Mouse (Mus musculus) frontal cortex, postnatal 10 days (tissue): ENCODE measurements around the gene Tmcc1.

Source experiments
- DNase-seq, 2 experiments: peaks; one replicate each; pipeline ENCODE4 v3.0.0; 2022; ENCODE audit warnings: low spot score in 2 of 2, mixed read lengths in 1 of 2

Gene Tmcc1

DNA sequence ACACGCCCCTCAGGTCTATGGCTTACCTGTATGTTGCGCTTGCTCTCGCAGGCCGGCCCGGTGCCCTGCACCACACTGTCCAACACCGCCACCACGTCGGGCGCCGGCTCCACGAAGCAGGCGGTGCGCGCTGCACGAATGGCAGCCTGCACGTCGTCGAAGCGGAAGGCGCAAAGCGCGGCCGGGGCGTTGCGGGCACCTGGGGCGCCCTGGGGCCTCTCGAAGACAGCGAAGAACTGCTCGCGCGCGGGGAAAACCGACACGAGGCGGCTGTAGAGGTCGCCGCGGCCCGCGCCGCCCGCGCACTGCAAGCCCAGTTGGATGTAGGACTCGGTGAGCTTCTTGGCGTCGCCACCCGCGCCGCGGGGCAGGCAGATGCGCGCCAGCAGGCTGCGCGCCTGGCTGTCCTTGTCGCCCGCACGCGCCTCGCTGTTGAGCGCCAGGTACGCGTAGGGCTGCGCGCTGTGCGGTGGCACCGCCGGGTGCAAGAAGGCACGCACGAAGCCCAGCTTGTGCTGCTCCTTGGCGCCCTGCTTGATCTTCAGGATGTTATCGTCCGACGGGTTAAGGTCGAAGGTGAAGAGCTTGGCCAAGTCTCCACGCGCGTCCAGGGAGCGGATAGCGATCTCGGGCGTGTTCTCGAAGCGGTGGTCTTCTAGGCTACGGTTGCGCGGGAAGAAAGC lies 199.7 kb downstream of the Tmcc1 start:
- no peak for DNase-seq

DNA sequence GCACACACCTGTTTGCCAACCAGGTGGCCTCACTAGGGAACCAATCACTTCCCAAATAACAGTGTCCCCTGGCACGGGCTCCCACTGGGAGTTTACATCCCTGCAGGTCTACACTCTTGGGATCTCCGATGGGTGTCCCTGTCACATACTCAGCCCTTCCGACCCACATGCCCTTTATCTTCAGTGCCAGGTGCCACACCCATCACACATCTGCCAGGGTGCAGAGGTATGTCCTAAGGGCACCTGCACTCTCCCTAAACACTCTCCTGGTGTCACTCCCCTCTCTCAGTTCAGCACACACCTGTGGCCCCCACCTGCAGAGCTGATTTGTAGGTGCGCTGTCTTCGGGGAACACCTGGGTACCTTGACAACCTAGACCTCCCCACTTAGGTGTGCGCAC lies 200.3 kb downstream of the Tmcc1 start:
- no peak for DNase-seq

DNA sequence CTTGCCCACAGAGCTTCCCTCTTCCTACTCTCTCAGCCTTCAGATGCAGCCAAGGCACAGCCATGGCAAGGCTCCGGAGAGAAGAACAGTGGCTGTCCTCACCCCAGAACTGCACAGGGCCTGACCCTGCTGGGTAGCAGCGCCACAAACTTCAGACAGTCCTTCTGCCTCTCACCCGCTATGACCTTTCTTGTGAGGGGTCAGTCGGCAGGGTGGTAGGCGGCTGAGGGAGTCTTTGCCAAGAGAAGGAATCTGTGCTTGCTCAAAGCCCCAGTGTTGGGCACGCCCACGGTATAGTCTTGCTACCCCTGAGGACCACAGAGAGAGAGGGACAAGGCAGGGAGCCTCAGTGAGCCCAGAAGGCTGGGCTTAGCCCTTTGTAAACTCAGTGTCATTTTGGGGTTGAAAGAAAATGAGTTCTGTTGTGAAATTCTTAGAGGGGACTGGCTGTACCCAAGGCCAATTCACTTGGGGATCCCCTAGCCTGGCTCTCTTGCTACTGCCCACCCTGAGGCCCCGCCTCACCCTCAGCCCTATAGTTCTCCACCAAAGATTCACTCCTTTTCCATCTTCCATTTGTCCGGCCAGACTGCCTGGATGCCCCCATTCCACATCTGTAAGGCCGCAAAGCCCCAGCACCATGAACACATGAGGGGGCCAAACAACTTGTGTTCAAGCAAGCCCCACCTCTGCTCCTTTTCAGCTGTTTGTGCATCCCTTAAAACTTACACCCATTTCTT lies 201.2 kb downstream of the Tmcc1 start:
- no peak for DNase-seq

DNA sequence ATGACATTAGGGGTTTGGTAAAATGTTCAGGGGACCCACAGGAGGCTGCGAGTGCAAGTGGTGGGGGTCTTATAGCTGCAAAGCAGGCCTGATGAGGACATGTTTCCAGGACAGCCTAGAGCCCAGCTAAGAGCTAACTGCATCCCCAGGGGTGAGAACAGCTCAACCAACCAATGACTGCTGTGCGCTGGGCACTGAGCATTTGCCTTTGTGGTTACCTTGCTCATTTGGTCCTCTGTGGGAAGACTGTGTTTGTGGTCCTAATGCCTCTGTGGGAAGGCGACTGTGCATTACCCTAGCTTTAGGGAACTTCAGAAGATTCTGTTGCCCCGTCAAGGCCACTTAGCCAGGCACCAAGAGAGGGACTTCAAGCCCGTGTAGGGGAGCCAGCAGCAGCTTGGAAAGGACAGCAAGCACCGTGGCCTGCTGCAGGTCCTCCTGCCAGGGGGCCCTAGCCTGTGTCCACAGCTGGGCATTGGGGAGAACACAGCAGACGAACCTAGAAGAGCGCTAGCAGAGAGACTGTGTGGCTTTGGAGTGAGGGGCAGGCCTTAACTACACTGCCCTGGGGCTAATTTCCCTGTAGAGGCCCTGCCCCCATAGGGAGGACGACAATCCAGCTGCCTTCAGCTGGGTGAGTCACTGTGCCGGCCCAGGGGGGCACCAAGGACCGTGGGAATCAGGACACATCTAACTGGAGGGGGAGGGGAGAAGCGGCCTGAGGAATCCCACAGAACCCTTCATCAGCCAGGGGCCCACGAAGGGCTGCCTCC lies 202.0 kb downstream of the Tmcc1 start:
- DNase-seq, result no peak

DNA sequence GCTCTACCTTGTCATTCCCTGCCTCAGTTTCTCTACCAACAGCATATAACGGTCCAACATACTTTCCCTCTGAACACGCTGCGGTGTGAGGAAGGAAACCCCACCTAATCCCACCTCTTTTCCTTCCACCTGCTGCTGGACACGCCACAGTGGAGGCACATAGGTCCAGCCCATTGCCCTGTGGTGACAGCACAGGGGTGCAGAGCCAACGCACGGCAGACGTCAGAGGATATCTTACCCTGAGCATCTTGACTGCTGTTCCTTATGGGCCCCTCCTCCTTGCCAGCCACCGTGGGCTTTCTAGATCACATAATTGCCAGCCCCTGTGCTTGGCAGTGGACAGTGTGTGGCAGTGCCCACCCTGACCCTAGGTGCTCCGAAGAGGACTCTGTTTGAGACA lies 202.8 kb downstream of the Tmcc1 start:
- DNase-seq, result no peak

DNA sequence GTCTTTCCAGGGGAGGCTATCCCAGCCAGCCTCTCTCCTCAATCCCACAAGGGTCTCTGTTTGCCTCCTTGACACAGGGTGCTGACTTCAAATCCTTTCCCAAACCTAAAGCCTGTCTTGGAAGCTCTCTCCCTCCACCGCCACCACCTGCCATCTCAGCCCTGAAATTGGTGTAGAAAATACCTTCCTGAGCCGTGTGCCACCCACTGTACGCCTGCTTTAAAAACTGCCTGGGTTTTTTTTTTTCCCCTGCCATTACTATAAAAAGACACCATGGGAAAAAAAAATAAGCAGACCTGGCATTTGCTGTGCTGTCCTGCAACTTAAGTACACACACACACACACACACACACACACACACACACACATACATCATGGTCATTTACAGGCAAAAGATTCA lies 203.2 kb downstream of the Tmcc1 start:
- DNase-seq, result no peak

DNA sequence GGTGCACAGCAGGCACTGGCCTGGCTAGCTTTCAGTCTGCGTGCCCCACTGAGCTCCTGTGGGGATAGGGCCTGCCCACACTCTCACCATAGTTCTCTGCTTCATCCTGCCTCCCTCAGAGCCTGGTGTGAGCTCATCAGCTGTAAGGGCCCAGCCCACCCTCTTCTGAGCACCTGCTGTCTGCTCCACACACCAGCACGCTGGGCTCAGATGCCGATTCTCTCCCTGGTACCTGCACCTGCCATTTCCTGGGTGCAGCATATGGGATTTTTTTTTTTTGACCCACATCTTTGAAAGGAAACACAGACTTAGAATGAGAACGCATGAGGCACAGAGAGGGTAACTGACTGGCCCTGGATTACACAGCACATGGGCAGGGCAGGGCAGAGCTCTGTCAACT lies 203.7 kb downstream of the Tmcc1 start:
- DNase-seq, result no peak

DNA sequence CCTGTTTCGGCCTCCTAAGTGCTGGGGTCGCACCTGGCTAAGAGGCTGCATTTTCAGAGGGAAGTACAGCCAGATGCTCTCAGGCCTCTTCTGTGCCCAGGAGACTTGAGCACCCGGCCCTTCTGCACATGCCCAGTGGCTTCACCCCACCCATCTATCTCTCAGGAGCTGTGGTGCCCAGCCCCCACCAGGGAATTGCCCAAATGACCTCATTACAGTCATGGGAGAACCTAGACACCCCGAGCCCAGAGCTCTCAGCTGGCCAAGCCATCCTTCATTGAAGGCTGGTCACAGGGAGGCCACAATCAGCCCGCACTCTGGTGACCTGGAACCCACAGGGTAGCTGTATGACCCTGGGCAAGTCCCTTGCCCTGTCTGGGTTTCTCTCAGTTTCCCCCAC lies 204.3 kb downstream of the Tmcc1 start:
- no peak for DNase-seq

DNA sequence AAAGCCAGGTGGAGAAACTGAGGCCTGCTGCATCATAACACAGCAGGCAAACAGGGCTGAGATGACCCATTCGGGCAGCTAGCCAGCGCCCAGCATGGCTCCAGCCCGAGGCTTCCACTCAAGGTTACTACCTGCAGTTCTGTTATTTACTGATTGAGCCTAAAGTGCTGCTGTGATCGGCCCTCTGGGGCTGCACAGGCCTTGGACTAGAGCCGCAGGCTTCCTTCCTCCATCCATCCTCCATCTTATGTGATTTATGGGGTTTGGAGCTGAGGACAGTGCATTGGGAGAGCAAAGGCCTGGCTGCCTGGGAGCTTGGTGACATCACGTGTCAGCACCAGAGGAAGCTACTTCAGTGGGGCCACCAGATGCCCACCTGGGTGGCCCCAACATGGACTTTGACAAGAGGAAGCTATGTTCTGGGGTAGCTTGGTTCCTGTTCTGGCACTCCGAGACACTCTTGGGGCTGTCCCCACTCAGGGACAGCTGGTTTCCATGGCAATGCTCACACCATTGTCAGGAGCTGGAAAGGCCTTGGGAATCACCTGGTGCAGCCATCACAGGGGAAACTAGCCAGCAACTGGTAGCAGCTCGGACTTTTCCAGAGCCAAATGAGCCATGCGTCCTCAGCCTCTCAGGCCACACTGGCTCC lies 206.1 kb downstream of the Tmcc1 start:
- DNase-seq, result no peak

DNA sequence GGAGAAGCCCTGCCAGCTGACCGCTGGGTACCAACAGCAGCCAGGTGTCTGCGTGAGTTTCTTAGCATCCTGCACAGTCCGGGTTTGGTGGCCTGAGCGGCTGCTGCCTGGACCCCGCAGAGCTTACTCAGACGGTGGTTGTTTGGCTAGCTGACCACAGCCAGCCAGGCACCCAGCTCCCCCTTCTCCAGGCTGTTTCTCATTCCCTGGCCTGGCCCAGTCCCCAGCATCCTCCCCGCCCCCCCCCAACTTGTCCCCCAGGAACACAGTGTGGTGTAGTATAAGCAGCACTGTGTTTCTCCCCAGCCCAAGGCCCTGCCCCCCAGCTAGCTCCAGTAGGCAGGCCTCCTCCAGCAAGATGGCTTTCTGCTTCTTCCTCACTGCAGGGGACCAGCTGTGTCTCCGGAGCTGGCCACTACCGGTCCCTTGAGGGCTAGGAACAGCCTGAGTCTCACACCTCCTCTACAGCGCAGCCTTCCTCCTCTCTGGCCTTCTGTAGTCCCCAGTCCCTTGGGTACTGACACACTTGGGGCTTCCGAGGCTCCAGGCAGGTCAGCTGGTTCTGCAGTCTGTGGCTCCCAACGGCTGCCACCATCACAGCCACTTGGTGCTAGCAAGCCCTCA lies 206.7 kb downstream of the Tmcc1 start:
- no peak for DNase-seq

DNA sequence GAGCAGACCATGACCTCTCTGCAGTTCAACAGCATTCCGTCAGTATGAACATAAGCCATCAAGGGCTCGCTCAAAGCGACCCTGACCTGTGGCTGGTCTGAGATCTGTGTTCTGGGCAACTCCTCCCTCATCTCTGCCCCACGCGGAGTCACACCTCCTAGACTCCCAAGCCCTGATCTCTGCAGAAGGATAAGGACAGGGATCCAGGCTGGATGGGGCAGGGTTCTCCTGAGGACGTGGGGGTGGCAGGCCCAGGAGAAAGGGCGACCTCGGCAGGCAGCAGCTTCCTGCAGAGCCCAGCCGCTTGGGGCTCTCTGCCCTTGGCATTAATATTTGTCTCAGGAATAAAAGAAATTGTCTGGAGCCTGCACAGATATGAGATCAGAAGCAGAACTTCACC lies 207.7 kb downstream of the Tmcc1 start:
- no peak for DNase-seq

DNA sequence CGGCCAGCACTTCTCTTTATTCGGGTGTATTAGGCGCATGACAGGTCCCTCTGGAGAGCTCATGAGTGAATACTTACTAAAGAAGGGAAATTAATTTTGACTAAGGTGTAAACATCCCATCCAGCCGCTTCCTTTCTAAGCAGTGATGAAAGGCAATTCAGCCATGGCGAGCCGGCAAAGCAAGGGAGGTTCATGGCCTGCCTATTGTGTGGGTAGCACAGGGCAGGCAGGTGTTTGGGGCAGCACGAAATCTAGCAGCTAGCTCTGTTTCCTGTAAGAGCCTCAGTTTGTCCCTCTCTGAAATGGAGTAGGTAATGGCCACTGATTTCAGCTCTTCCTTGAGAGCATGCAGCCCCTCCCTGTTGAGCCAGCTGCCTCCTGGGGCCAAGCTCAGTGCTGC lies 208.7 kb downstream of the Tmcc1 start:
- DNase-seq, result no peak

DNA sequence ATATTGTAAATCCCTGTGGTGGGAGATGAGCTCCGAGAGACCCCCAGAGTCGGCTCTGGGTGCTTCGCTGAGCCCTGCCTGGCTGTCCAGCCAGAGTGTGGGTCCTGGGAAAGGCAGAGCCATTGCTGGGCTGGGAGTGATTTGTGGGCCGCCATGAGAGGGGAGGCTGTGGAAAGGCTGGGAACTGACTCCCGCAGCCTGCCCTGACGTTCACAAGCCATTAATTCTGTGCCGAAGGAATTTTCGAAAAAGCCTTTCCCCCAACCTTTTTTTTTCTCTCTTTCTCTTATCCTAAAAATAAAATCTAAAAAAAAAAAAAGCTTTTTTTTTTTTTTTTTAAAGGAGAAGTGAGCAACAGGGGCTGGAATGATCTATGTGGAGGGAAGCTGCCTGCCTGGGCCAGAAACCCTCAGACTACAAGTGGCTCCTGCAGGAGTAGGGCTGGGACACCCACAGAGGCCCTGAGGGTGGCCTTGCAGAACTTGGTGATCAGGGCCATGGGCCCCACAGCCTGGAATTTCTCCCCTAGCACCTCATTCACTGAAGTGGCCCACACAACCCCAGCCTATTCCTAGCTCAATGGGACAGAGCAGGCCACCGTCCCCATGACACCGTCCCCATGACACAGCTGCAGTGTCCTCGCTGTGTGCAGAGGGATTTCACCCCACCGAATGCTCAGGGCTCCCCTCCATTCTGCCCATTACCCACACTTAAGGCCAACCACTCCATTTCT lies 209.8 kb downstream of the Tmcc1 start:
- no peak for DNase-seq

DNA sequence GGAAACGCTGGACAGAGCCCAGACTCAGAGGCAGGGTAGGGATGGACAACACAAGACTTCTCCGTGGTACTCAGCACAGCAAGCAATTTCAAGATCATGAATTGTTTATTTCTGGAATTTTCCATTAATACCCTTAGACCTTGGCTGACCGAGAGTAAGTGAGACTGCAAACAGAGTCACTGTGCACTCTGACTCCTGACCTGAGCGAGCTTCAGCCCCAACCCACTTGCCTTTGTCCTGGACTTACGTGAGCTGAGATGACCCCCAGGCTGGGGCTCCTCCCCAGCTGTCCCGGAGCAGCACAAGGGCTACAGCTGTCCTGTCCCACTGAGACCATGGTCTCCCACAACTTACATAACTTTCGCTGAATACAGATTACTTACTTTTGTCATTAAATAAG lies 210.4 kb downstream of the Tmcc1 start:
- DNase-seq, result no peak

DNA sequence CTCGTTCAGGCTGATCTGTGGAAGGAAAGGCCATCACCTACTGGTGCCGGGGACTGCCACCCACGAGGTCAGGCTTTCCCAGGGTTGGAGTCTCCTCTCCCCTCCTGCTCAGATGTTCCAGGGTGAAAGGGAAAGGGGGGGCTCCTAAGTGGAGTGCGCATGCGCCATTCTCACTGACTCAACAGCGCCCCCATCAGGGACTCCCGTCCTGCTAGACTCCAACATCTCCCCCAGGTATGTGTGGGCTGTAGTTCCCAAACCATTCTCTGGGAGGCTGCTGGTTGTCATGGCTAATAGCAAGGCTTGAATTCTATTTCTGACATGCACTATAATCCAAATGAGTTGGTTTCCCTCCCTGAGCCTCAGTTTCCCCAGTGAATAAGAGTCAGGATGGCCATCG lies 214.7 kb downstream of the Tmcc1 start:
- no peak for DNase-seq

DNA sequence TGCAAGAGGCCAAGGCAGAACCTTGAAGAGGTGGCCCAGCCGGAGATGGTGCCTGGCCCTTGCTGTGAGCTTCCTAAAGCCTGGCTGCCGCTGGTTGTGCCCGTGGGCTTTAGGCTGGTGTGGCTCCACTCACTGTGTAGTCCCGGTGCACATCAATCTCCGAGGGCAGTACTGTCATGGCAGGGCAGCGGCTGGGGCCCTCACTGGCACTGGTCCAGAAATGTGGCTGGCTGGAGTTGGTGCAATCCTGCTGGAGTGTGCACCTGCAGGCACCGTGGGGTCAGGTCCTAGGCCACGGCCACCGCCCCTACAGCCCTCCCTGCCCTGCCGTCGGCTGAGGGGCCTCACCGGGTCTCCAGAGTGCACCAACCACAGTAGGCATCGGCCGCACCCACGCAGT lies 215.5 kb downstream of the Tmcc1 start:
- DNase-seq, result no peak

DNA sequence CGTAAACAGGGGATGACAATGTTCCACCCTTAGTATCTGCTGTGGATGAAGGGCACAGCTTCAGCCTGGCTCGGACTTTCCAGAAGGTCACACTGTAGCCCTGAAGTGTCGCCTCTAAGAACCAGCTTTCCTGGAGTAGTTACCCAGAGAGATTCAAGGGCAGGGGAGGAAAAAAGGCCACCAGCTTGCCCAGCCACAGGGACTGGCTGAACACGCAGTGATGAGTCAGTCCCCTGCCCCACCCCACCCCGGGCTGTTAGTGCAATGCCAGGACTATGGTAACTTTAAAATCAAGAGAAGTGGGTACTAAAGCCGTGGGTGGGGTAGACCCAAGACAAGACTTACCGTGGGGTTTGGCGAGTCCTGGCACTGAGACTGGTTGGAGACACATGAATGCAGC lies 217.7 kb downstream of the Tmcc1 start:
- no peak for DNase-seq

DNA sequence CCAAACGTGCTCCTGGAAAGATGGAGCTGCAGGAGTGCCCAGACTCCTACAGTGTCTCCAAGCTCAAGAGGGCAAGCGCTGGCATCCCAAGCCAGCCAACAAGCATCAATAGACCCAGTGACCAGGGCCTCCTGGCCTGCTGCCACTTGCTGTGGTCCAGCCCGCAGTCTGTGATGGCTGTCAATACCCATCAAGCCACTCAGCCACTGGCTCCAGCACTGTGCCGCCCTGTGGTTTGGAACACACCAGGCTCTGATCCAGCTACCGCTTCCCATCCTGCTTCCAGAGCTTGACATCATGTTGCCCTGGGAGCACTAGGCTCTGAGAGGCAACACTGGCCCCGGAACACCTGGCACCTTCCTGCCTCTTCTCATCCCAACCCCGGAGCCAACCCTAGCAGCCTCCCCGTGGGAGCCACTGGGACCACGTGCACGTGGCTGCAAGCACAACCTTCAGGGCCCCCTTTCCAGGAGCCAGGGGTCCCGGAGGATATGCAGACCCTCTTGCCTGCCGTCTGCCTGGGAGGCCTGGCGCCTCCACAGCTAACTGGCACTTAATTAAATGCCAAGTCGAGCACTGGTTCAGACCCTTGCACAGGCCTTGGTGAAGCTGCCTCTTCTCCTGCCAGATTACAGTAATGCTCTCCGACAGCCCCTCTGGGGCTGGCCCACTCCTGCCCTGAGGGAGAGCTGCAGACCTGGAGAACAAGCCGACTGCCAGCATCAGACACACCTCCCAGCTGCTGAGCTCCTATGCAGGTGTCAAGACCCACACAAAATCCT lies 219.2 kb downstream of the Tmcc1 start:
- DNase-seq, result no peak

DNA sequence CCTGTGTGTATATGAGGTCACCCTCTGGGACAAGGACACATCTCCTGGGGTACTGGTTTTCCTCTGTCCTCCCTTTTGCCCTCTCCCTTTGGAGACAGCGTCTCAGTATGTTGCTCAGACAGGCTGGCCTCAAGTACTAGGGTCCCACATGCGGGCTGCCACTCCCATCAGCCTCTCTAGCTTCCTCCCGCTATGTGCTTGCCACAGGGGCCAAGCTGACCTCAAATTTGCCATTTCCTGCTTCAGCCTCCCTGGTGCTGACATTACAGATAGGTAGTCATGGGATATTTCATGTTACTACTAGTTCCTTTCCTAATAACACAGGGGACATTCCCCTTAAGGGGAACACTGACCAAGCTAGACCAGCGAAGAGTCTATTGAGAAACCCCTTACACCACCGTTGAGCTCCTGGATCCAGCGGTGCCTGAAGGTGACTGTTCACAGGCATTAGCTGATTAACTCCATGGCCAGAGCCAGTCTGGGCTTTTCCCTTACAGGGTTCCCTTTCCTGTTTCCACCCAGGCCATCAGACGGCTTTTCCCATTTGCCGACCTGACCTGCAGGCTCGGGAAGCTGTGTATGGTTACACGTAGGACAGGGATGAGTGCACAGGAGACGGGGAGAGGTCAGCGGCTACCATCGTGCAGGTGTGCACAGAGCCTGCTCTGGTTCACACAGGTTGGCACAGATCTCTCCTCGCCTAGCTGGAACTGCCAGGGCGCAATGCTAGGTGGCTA lies 220.0 kb downstream of the Tmcc1 start:
- no peak for DNase-seq
